Mouse (Mus musculus): Measurements from ENCODE around the gene RPS10-NUDT3. TPM values are rescaled to one million over a fixed set of nuclear protein-coding genes. Genes with fewer than 3 reads are reported as not detected.
A peak's percentile ranks its signal among the peaks of the same experiment; 100 is the strongest.
"Not testable (repeated sequence)": the region's sequence is repeated elsewhere in the genome, so short reads cannot be mapped to it uniquely, and the experiment has no call there.

The RPS10-NUDT3 gene
- polyA plus RNA-seq, 1 experiment from 2014 or later: not detected

DNA sequence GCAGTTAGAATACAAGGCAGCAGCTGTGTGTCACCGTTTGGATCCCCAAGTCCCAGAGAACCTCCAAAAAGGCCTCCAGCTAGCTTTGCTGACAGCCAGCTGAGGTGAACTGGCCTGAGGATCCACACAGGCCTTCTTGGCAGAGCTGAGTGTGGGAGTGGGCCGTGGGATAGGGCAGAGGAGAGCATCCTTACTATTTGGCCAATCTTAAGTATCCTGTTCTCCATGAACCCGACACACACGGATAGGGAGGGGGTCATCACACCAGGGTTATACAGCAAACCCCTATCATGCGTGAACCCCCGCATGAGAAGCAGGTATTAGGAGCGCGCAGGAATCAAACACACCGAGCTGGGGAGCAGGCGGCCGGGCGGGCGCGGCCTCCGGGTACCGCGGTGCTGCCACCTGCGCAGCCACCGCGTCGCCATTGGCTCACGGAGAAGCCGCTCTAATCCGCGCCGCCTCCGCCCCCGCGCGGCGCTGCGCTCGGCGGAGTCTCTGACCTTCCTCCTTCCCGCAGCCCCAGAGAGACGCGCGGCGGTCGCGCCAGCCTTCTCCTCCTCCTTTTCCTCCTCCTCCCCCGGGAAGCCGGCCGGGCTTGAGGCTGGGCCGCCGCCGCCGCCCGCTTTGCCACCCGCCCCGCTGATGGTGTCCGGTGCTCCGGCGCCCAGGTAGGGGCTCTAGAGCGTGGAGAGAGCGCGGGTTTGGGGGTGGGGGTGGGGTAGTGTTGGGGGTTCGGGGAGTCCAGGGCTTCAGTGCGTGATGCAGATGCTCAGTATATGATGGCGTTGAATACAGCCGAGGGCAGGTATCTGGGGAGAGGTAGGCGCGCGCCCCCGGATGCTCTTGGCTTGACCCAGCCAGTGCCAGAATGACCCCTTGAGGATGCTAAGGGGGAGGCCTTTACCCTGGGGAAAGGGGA is 20.3 kb upstream of the RPS10-NUDT3 start, which contains the start of gene Pacsin1:
Gene Pacsin1 (plus strand): TSS at position 421 of the 922 bp plus-strand sequence.
- Histone ChIP-seq H3K27me3 (peaks cover 46% of the 10 kb centered on the region), H3K27ac (peak within 1 kb of the TSS; percentile 64), H3K4me2 (replicated peaks) (peak within 1 kb of the TSS; percentile 94), H3K4me3 (peak within 1 kb of the TSS; percentile 58), H3K4me1 (peaks cover 20% of the 10 kb centered on the region), H3K36me3 (no peaks in the 10 kb centered on the region), H3K9ac (peak within 1 kb of the TSS; percentile 74), H3K9me3 (replicated peaks) (no peaks in the 10 kb centered on the region)
- WGBS: 1% methylated on average over 58 of the region's 65 CpGs
- peak; percentile 83 for ATAC-seq (ENCODE audit: low FRiP score)

- H3K27me3 ChIP-seq: peaks cover 46% of the 10 kb centered on the region
- H3K4me1 ChIP-seq: peaks cover 20% of the 10 kb centered on the region
- no peaks in the 10 kb centered on the region for H3K36me3 ChIP-seq
- H3K9me3 ChIP-seq (replicated peaks): no peaks in the 10 kb centered on the region
- no peak overlapping the region for H3K27ac ChIP-seq
- H3K4me3 ChIP-seq: no peak overlapping the region
- ATAC-seq (ENCODE audit: low FRiP score): no peak
- 65% methylated on average over 10 of the region's 10 CpGs for WGBS
- H3K9ac ChIP-seq: no peak overlapping the region
- H3K4me2 ChIP-seq (replicated peaks): no peak overlapping the region
These were observed 18.4 kb upstream of the RPS10-NUDT3 start for GRCm38 (mm10) chr17:27653253-27653959.

GRCm38 (mm10) chr17:27652046-27652790 is 17.2 kb upstream of the RPS10-NUDT3 start:
- no peaks in the 10 kb centered on the region for H3K36me3 ChIP-seq
- WGBS: 85% methylated on average over 23 of the region's 23 CpGs
- ATAC-seq (ENCODE audit: low FRiP score): no peak
- H3K9ac ChIP-seq: no peak overlapping the region
- no peaks in the 10 kb centered on the region for H3K9me3 ChIP-seq (replicated peaks)
- H3K27me3 ChIP-seq: peaks cover 41% of the 10 kb centered on the region
- no peak overlapping the region for H3K27ac ChIP-seq
- peaks cover 20% of the 10 kb centered on the region for H3K4me1 ChIP-seq
- no peak overlapping the region for H3K4me2 ChIP-seq (replicated peaks)
- no peak overlapping the region for H3K4me3 ChIP-seq

- Histone ChIP-seq H3K4me2 (replicated peaks) (no peak overlapping the region), H3K27ac (no peak overlapping the region), H3K36me3 (no peaks in the 10 kb centered on the region), H3K4me3 (no peak overlapping the region), H3K9me3 (replicated peaks) (no peaks in the 10 kb centered on the region), H3K27me3 (peaks cover 27% of the 10 kb centered on the region), H3K4me1 (peaks cover 9% of the 10 kb centered on the region), H3K9ac (no peak overlapping the region)
- WGBS: 82% methylated on average over 13 of the region's 13 CpGs
- ATAC-seq (ENCODE audit: low FRiP score): no peak
These were observed 15.6 kb upstream of the RPS10-NUDT3 start for GRCm38 (mm10) chr17:27650586-27650985.

DNA sequence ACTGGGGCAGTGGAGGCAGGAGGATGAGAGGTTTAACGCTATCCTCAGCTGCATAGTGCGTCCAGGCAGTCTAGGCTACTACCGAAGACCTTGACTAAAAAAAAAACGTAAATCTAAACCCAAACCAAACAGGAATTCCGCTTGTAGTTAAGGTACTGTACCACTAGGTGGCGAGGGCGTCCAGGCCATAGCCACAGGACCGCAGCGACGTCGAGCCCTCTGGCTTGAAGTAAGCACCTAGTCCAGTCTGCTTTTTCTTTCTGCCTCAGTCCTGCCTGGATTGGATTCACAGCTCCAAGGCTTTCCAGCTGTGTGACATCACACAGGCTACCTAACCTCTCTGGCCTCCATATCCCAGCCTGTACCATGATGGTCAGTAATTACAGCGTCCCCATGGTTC is 15.1 kb upstream of the RPS10-NUDT3 start:
- no peaks in the 10 kb centered on the region for H3K36me3 ChIP-seq
- WGBS: 10% methylated on average over 12 of the region's 12 CpGs
- peaks cover 24% of the 10 kb centered on the region for H3K27me3 ChIP-seq
- H3K9me3 ChIP-seq (replicated peaks): no peaks in the 10 kb centered on the region
- H3K4me1 ChIP-seq: peaks cover 5% of the 10 kb centered on the region
- ATAC-seq (ENCODE audit: low FRiP score): no peak
- no peak overlapping the region for H3K4me2 ChIP-seq (replicated peaks)
- no peak overlapping the region for H3K4me3 ChIP-seq
- H3K9ac ChIP-seq: no peak overlapping the region
- H3K27ac ChIP-seq: no peak overlapping the region

GRCm38 (mm10) chr17:27645807-27646206 is 10.8 kb upstream of the RPS10-NUDT3 start:
- H3K9ac ChIP-seq: no peak overlapping the region
- peaks cover under 1% of the 10 kb centered on the region for H3K27me3 ChIP-seq
- H3K36me3 ChIP-seq: no peaks in the 10 kb centered on the region
- H3K9me3 ChIP-seq (replicated peaks): no peaks in the 10 kb centered on the region
- no peak overlapping the region for H3K27ac ChIP-seq
- WGBS: 38% methylated on average over 7 of the region's 7 CpGs
- peaks cover 13% of the 10 kb centered on the region for H3K4me1 ChIP-seq
- no peak for ATAC-seq (ENCODE audit: low FRiP score)
- H3K4me2 ChIP-seq (replicated peaks): no peak overlapping the region
- H3K4me3 ChIP-seq: no peak overlapping the region

DNA sequence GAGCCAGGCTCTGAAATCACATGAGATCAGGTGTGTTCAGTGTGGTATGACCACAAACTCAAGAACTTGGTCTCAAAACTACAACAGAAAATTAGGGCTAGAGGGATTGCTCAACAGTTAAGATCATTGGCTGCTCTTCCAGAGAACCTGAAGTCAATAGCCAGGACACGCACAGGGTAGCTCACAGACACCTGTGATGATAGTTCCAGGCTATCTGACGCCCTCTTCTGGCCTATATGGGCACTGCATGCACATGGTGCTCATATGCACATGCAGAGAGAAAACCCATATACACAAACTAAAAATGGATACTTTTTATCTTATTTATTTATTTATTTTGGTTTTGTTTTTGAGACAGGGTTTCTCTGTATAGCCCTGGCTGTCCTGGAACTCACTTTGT is 9.6 kb upstream of the RPS10-NUDT3 start:
- Histone ChIP-seq H3K4me3 (no peak overlapping the region), H3K27ac (no peak overlapping the region), H3K4me2 (replicated peaks) (no peak overlapping the region), H3K27me3 (no peaks in the 10 kb centered on the region; the same call in 1 of the 2 replicates), H3K36me3 (no peaks in the 10 kb centered on the region), H3K4me1 (peaks cover 13% of the 10 kb centered on the region), H3K9me3 (replicated peaks) (no peaks in the 10 kb centered on the region), H3K9ac (no peak overlapping the region)
- 43% methylated on average over 2 of the region's 2 CpGs for WGBS
- no peak for ATAC-seq (ENCODE audit: low FRiP score)

GRCm38 (mm10) chr17:27643756-27644155 is 8.7 kb upstream of the RPS10-NUDT3 start:
- H3K27me3 ChIP-seq: no peaks in the 10 kb centered on the region; the same call in 1 of the 2 replicates
- H3K27ac ChIP-seq: no peak overlapping the region
- H3K36me3 ChIP-seq: no peaks in the 10 kb centered on the region
- no peak overlapping the region for H3K9ac ChIP-seq
- H3K9me3 ChIP-seq (replicated peaks): no peaks in the 10 kb centered on the region
- no peak overlapping the region for H3K4me2 ChIP-seq (replicated peaks)
- ATAC-seq (ENCODE audit: low FRiP score): no peak
- no peak overlapping the region for H3K4me3 ChIP-seq
- H3K4me1 ChIP-seq: peaks cover 13% of the 10 kb centered on the region
- WGBS: 87% methylated on average over 9 of the region's 9 CpGs

DNA sequence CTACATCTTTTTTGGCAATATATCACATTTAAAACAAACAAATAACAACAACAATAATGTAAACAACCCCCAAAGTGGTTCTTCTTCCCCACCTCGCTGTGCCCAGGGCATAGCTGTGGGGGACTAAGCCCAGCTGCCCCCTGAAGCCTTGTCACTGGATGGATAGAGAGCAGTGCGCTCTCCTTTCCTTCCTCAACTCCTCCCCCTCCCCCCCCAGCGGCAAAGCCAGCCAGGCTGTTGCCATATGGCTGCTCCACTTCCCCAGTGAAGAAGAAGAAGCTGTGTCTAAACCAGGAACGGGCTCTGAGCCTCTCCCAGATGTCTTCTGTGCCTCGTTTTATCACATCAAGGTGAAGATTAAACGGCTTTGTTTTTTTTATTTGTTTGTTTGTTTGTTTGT is 8.1 kb upstream of the RPS10-NUDT3 start:
- WGBS: 37% methylated on average over 6 of the region's 6 CpGs
- peak overlapping the region; percentile 89 for H3K27ac ChIP-seq
- no peaks in the 10 kb centered on the region for H3K36me3 ChIP-seq
- H3K27me3 ChIP-seq: no peaks in the 10 kb centered on the region; the same call in 1 of the 2 replicates
- H3K9me3 ChIP-seq (replicated peaks): no peaks in the 10 kb centered on the region
- H3K4me1 ChIP-seq: peaks cover 13% of the 10 kb centered on the region
- H3K4me3 ChIP-seq: no peak overlapping the region
- peak; percentile 42; the same call in 1 of the 2 replicates for ATAC-seq (ENCODE audit: low FRiP score)
- peak overlapping the region; percentile 28 for H3K4me2 ChIP-seq (replicated peaks)
- peak overlapping the region; percentile 47; the same call in 1 of the 2 replicates for H3K9ac ChIP-seq

DNA sequence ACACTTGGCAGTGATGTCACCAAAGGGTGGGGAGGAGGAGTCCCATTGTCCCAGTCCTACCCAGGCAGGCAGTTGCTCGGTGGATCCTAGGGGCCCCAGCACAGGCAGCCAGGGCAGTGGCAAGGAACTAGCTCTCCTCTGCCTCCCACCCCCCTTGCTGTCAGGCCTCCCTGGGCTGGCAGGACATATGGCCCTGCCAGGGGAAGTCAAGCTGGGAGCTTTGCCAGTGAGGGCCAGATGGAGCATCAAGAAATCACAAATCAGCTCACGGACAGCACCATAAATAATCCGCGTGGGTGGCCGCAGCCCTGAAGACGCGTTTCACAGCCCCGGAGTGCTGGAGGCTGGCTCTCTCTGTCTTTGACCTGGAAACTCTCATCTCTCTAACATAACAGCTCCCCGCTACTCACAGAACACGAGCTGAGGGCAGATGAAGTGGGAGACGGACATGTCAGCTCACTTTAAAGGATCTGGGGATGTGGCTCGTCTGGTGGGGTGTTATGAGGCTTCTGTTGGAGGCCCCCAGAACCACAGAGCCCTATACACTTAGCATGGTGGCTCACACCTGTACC is 7.6 kb upstream of the RPS10-NUDT3 start:
- peak; percentile 87 for ATAC-seq (ENCODE audit: low FRiP score)
- Histone ChIP-seq H3K27ac (peak overlapping the region; percentile 89), H3K9me3 (replicated peaks) (no peaks in the 10 kb centered on the region), H3K9ac (peak overlapping the region; percentile 47; the same call in 1 of the 2 replicates), H3K36me3 (no peaks in the 10 kb centered on the region), H3K4me2 (replicated peaks) (peak overlapping the region; percentile 28), H3K4me3 (no peak overlapping the region), H3K4me1 (peaks cover 13% of the 10 kb centered on the region), H3K27me3 (no peaks in the 10 kb centered on the region; the same call in 1 of the 2 replicates)
- WGBS: 18% methylated on average over 12 of the region's 12 CpGs

DNA sequence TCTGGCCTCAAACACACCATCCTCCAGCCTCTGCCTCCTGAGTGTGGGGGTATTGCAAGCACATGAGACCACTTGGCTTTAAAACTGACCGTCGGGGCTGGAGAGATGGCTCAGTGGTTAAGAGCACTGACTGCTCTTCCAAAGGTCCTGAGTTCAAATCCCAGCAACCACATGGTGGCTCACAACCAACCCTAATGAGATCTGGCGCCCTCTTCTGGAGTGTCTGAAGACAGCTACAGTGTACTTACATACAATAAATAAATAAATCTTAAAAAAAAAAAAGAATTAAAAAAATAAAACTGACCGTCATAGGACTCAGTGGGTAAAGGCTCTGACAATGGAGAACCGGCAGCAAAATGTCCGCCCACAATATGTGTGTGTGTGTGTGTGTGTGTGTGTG is 4.8 kb upstream of the RPS10-NUDT3 start:
- H3K27ac ChIP-seq; H3K4me3 ChIP-seq; H3K9me3 ChIP-seq (replicated peaks); H3K9ac ChIP-seq; ATAC-seq (ENCODE audit: low FRiP score); H3K4me2 ChIP-seq (replicated peaks); H3K27me3 ChIP-seq; H3K36me3 ChIP-seq: not testable (repeated sequence)
- H3K4me1 ChIP-seq: peaks cover 23% of the 10 kb centered on the region
- WGBS: 84% methylated on average over 6 of the region's 6 CpGs
